Comparison of ENCODE assay signal across 22 mouse cellular contexts in the genomic region with DNA sequence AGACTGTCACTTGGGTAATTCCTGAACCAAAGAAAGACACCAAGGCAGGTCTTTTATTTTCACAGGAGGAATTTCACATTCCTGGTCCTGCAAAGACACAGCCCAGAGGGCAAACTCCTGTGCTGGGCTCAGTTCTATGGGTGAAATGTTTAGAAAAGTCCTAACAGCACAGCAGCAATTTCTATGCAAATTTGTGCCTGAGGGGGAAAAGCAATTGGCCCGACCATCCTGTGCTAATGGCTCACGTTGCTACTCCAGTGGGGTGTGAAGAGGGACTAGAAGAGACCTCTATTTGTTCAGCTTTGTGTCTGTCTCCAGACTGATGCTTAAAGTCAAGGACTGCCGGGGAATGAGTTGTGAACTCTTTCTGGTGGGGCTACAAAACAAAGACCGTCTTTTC.
DNase-seq lines count a peak whose midpoint lies in the region; ATAC-seq and TF ChIP-seq lines count a peak whose summit lies in the region.
"Had no signal": no experiment of that assay in that cellular context is flagged by ENCODE, and none has a peak within 500 bp of the region (broad histone marks: within the 10 kb centered on the region; RNA-seq: fewer than 3 reads in every experiment).

No protein-coding gene starts in this region.

- no peaks in the 10 kb centered on the region for H3K36me3 ChIP-seq in kidney, embryonic 14.5 days (ENCODE audit: control insufficient read depth, insufficient read depth, low read length)
- H3K36me3 ChIP-seq in kidney, embryonic 15.5 days = no peaks in the 10 kb centered on the region
- no peaks in the 10 kb centered on the region for H3K36me3 ChIP-seq in limb, embryonic 10.5 days
- H3K36me3 ChIP-seq in intestine, postnatal 0 days (ENCODE audit: control insufficient read depth, insufficient read depth) = no peaks in the 10 kb centered on the region
- H3K36me3 ChIP-seq in thymus, adult 2 months (ENCODE audit: control insufficient read depth, insufficient read depth, low read length) = no peaks in the 10 kb centered on the region
- H3K36me3 ChIP-seq: forebrain, embryonic 12.5 days; G1E; heart, embryonic 15.5 days; lung, embryonic 15.5 days; midbrain, embryonic 12.5 days; neural tube, embryonic 12.5 days had no signal

- H3K9me3 ChIP-seq in kidney, embryonic 14.5 days (ENCODE audit: control insufficient read depth, low read length) = no peaks in the 10 kb centered on the region
- H3K9me3 ChIP-seq in kidney, embryonic 15.5 days (replicated peaks) = no peaks in the 10 kb centered on the region
- no peaks in the 10 kb centered on the region for H3K9me3 ChIP-seq in limb, embryonic 10.5 days (replicated peaks)
- no peaks in the 10 kb centered on the region for H3K9me3 ChIP-seq in intestine, postnatal 0 days (ENCODE audit: control insufficient read depth)
- H3K9me3 ChIP-seq: forebrain, embryonic 12.5 days; G1E; heart, embryonic 15.5 days; lung, embryonic 15.5 days; midbrain, embryonic 12.5 days; neural tube, embryonic 12.5 days had no signal

- H3K4me3 ChIP-seq in kidney, embryonic 14.5 days (ENCODE audit: low read length) = no peak overlapping the region
- H3K4me3 ChIP-seq in kidney, embryonic 15.5 days (replicated peaks) = no peak overlapping the region
- H3K4me3 ChIP-seq in limb, embryonic 10.5 days = no peak overlapping the region
- H3K4me3 ChIP-seq in intestine, postnatal 0 days (ENCODE audit: low read depth, low read length) = no peak overlapping the region
- H3K4me3 ChIP-seq in thymus, adult 2 months (ENCODE audit: control insufficient read depth, insufficient read depth, low read length) = no peak overlapping the region
- H3K4me3 ChIP-seq: forebrain, embryonic 12.5 days; heart, embryonic 15.5 days; lung, embryonic 15.5 days; midbrain, embryonic 12.5 days; neural tube, embryonic 12.5 days had no signal

- no peak for TF ChIP-seq POLR2A in brain, embryonic 14.5 days (IDR thresholded peaks at IDR 0.05; ENCODE audit: borderline replicate concordance, extremely low read depth, insufficient read depth, insufficient read length, poor library complexity, severe bottlenecking)
- TF ChIP-seq POLR2A in thymus, adult 2 months (IDR thresholded peaks at IDR 0.05; ENCODE audit: control insufficient read depth, extremely low read depth, insufficient read depth, low read length, poor library complexity) = no peak

- no peak for ATAC-seq in kidney, embryonic 14.5 days (ENCODE audit: low FRiP score, low TSS enrichment)
- ATAC-seq in kidney, embryonic 15.5 days (replicated peaks; ENCODE audit: low FRiP score) = peak; percentile 70; the same call in 1 of the 2 replicates
- ATAC-seq in intestine, postnatal 0 days = no peak
- ATAC-seq: inflammation-experienced regulatory T-cells, adult 6 months had no signal

- no peak overlapping the region for H3K4me2 ChIP-seq in kidney, embryonic 14.5 days (replicated peaks; ENCODE audit: low read depth, low read length)
- H3K4me2 ChIP-seq in kidney, embryonic 15.5 days = 0 out of 2 replicates have a peak overlapping the region, but pooled peaks have one; percentile 32
- H3K4me2 ChIP-seq in intestine, postnatal 0 days (replicated peaks; ENCODE audit: low read depth) = no peak overlapping the region
- H3K4me2 ChIP-seq: forebrain, embryonic 12.5 days; heart, embryonic 15.5 days; lung, embryonic 15.5 days; midbrain, embryonic 12.5 days; neural tube, embryonic 12.5 days had no signal

- no peak overlapping the region for H3K27ac ChIP-seq in kidney, embryonic 14.5 days (ENCODE audit: low read depth, low read length)
- no peak overlapping the region for H3K27ac ChIP-seq in kidney, embryonic 15.5 days
- 0 out of 2 replicates have a peak overlapping the region, but pooled peaks have one; percentile 36 for H3K27ac ChIP-seq in limb, embryonic 10.5 days
- H3K27ac ChIP-seq in intestine, postnatal 0 days (ENCODE audit: low read depth, low read length) = no peak overlapping the region
- no peak overlapping the region for H3K27ac ChIP-seq in thymus, adult 2 months (ENCODE audit: control insufficient read depth, insufficient read depth, low read length)
- H3K27ac ChIP-seq: forebrain, embryonic 12.5 days; heart, embryonic 15.5 days; liver, embryonic 14.5 days; lung, embryonic 15.5 days; macrophage; midbrain, embryonic 12.5 days; neural tube, embryonic 12.5 days had no signal

- TF ChIP-seq CTCF in brain, embryonic 14.5 days (IDR thresholded peaks at IDR 0.05; ENCODE audit: borderline replicate concordance, extremely low read depth, insufficient read depth, insufficient read length) = no peak
- no peak for TF ChIP-seq CTCF in intestine, postnatal 0 days (IDR thresholded peaks at IDR 0.05; ENCODE audit: low read depth)
- TF ChIP-seq CTCF in thymus, adult 2 months (IDR thresholded peaks at IDR 0.05; ENCODE audit: borderline replicate concordance, control insufficient read depth, extremely low read depth, insufficient read depth, low read length, poor library complexity) = no peak

- H3K27me3 ChIP-seq in kidney, embryonic 14.5 days (ENCODE audit: control insufficient read depth, insufficient read depth, low read length) = no peaks in the 10 kb centered on the region
- 0 out of 2 replicates have a peak, but pooled peaks cover 3% of the 10 kb centered on the region for H3K27me3 ChIP-seq in kidney, embryonic 15.5 days
- H3K27me3 ChIP-seq in limb, embryonic 10.5 days (ENCODE audit: low read depth, poor library complexity, severe bottlenecking) = no peaks in the 10 kb centered on the region
- no peaks in the 10 kb centered on the region for H3K27me3 ChIP-seq in intestine, postnatal 0 days (replicated peaks; ENCODE audit: control insufficient read depth, insufficient read depth, low read length)
- H3K27me3 ChIP-seq in thymus, adult 2 months (ENCODE audit: control insufficient read depth, insufficient read depth, low read length) = no peaks in the 10 kb centered on the region
- H3K27me3 ChIP-seq: forebrain, embryonic 12.5 days; heart, embryonic 15.5 days; lung, embryonic 15.5 days; midbrain, embryonic 12.5 days; neural tube, embryonic 12.5 days had no signal

- DNase-seq in kidney, adult 18-20 months = peak; percentile 8
- DNase-seq in brain, embryonic 14.5 days (ENCODE audit: low read depth) = peak; percentile 28
- DNase-seq in limb, embryonic 10.5 days (ENCODE audit: low spot score) = no peak
- no peak for DNase-seq in layer of hippocampus, adult 9-11 months
- no peak for DNase-seq in thymus, adult 2 months
- DNase-seq: adrenal gland, postnatal 25 days; cerebellum, adult 2 months; gastrocnemius, postnatal 14 days; layer of hippocampus, postnatal 36 days; thymus, postnatal 36 days had no signal

- H3K4me1 ChIP-seq in kidney, embryonic 14.5 days (ENCODE audit: control insufficient read depth, insufficient read depth, low read length) = no peaks in the 10 kb centered on the region; the same call in 1 of the 2 replicates
- H3K4me1 ChIP-seq in kidney, embryonic 15.5 days = peaks cover 3% of the 10 kb centered on the region; the same call in 1 of the 2 replicates
- H3K4me1 ChIP-seq in limb, embryonic 10.5 days = peaks cover 31% of the 10 kb centered on the region
- no peaks in the 10 kb centered on the region for H3K4me1 ChIP-seq in intestine, postnatal 0 days (replicated peaks; ENCODE audit: control insufficient read depth, insufficient read depth, low read length)
- no peaks in the 10 kb centered on the region for H3K4me1 ChIP-seq in thymus, adult 2 months (replicated peaks; ENCODE audit: control insufficient read depth, insufficient read depth, low read length)
- H3K4me1 ChIP-seq: midbrain, embryonic 12.5 days had no signal

- 19% methylated on average over 4 of the region's 4 CpGs for WGBS in kidney, embryonic 14.5 days
- 22% methylated on average over 4 of the region's 4 CpGs for WGBS in kidney, embryonic 15.5 days
- WGBS in limb, embryonic 10.5 days = 30% methylated on average over 4 of the region's 4 CpGs
- WGBS in intestine, postnatal 0 days = 35% methylated on average over 4 of the region's 4 CpGs
- WGBS in thymus, adult 2 months = 74% methylated on average over 4 of the region's 4 CpGs

- no peak overlapping the region for H3K9ac ChIP-seq in kidney, embryonic 14.5 days (ENCODE audit: low read depth, low read length)
- no peak overlapping the region for H3K9ac ChIP-seq in kidney, embryonic 15.5 days
- no peak overlapping the region for H3K9ac ChIP-seq in intestine, postnatal 0 days (ENCODE audit: low read depth, low read length)
- H3K9ac ChIP-seq: forebrain, embryonic 12.5 days; heart, embryonic 15.5 days; liver, embryonic 14.5 days; lung, embryonic 15.5 days; midbrain, embryonic 12.5 days; neural tube, embryonic 12.5 days had no signal

Comparison
In these comparisons a context has a peak if more than half of its experiments do, and no peak if none do; other contexts are left out.
1. DNase-seq: peak in kidney, adult 18-20 months (single experiment) and brain, embryonic 14.5 days (single experiment); none in limb, embryonic 10.5 days (single experiment), layer of hippocampus, adult 9-11 months (single experiment) and thymus, adult 2 months (single experiment).